ENCODE assay signal across 19 mouse cellular contexts in genomic region chr11:62266466-62267214, GRCm38 (mm10). TPM values are rescaled to one million over a fixed set of nuclear protein-coding genes. Genes with fewer than 3 reads are reported as not detected.
DNase-seq lines count a peak whose midpoint lies in the region; ATAC-seq lines count a peak whose summit lies in the region.
"Had no signal": no experiment of that assay in that cellular context is flagged by ENCODE, and none has a peak within 500 bp of the region (broad histone marks: within the 10 kb centered on the region; RNA-seq: fewer than 3 reads in every experiment).

No protein-coding gene starts in this region.

- no peak for ATAC-seq in heart, embryonic 13.5 days (ENCODE audit: extremely low read depth, insufficient number of reproducible peaks, low FRiP score, low TSS enrichment)
- ATAC-seq in neural tube, embryonic 14.5 days (ENCODE audit: low read depth): no peak
- ATAC-seq in neural tube, embryonic 15.5 days (ENCODE audit: low FRiP score): no peak
- ATAC-seq in hindbrain, embryonic 11.5 days (ENCODE audit: low FRiP score): no peak

- no peaks in the 10 kb centered on the region for H3K9me3 ChIP-seq in heart, embryonic 13.5 days
- H3K9me3 ChIP-seq in neural tube, embryonic 14.5 days (ENCODE audit: control insufficient read depth, low read length): no peaks in the 10 kb centered on the region
- no peaks in the 10 kb centered on the region for H3K9me3 ChIP-seq in neural tube, embryonic 15.5 days (replicated peaks)
- no peaks in the 10 kb centered on the region for H3K9me3 ChIP-seq in hindbrain, embryonic 11.5 days (ENCODE audit: control insufficient read depth, low read length)
- H3K9me3 ChIP-seq: limb, embryonic 12.5 days; liver, embryonic 13.5 days; lung, embryonic 15.5 days had no signal

- 0 out of 2 replicates have a peak overlapping the region, but pooled peaks have one; percentile 18 for H3K4me2 ChIP-seq in heart, embryonic 13.5 days
- no peak overlapping the region for H3K4me2 ChIP-seq in neural tube, embryonic 14.5 days (ENCODE audit: low read depth, low read length)
- no peak overlapping the region for H3K4me2 ChIP-seq in neural tube, embryonic 15.5 days
- H3K4me2 ChIP-seq in hindbrain, embryonic 11.5 days (replicated peaks; ENCODE audit: low read depth, low read length): no peak overlapping the region
- H3K4me2 ChIP-seq: limb, embryonic 12.5 days; liver, embryonic 13.5 days; lung, embryonic 15.5 days had no signal

- 43% methylated on average over 17 of the region's 17 CpGs for WGBS in heart, embryonic 13.5 days
- 55% methylated on average over 17 of the region's 17 CpGs for WGBS in neural tube, embryonic 14.5 days
- WGBS in neural tube, embryonic 15.5 days: 50% methylated on average over 17 of the region's 17 CpGs
- 46% methylated on average over 17 of the region's 17 CpGs for WGBS in hindbrain, embryonic 11.5 days

- no peak overlapping the region for H3K27ac ChIP-seq in heart, embryonic 13.5 days (replicated peaks)
- 0 out of 2 replicates have a peak overlapping the region, but pooled peaks have one; percentile 10 for H3K27ac ChIP-seq in neural tube, embryonic 14.5 days (ENCODE audit: low read depth, low read length)
- no peak overlapping the region for H3K27ac ChIP-seq in neural tube, embryonic 15.5 days (replicated peaks)
- no peak overlapping the region for H3K27ac ChIP-seq in hindbrain, embryonic 11.5 days (ENCODE audit: low read depth, low read length)
- H3K27ac ChIP-seq: limb, embryonic 12.5 days; liver, embryonic 13.5 days; lung, embryonic 15.5 days had no signal

- H3K36me3 ChIP-seq in heart, embryonic 13.5 days: no peaks in the 10 kb centered on the region
- no peaks in the 10 kb centered on the region for H3K36me3 ChIP-seq in neural tube, embryonic 14.5 days (ENCODE audit: control insufficient read depth, insufficient read depth, low read length)
- no peaks in the 10 kb centered on the region for H3K36me3 ChIP-seq in neural tube, embryonic 15.5 days
- no peaks in the 10 kb centered on the region for H3K36me3 ChIP-seq in hindbrain, embryonic 11.5 days (ENCODE audit: control insufficient read depth, insufficient read depth, low read length)
- H3K36me3 ChIP-seq: liver, embryonic 13.5 days; lung, embryonic 15.5 days had no signal

- H3K9ac ChIP-seq in heart, embryonic 13.5 days: no peak overlapping the region
- no peak overlapping the region for H3K9ac ChIP-seq in neural tube, embryonic 14.5 days (replicated peaks; ENCODE audit: low read depth, low read length)
- no peak overlapping the region for H3K9ac ChIP-seq in neural tube, embryonic 15.5 days (replicated peaks)
- H3K9ac ChIP-seq in hindbrain, embryonic 11.5 days (ENCODE audit: low read depth, low read length): no peak overlapping the region; the same call in 1 of the 2 replicates
- H3K9ac ChIP-seq: limb, embryonic 12.5 days; liver, embryonic 13.5 days; lung, embryonic 15.5 days had no signal

- DNase-seq in heart, postnatal 4 days: no peak
- peak; percentile 35 for DNase-seq in hindbrain, embryonic 11.5 days (ENCODE audit: low spot score)
- peak; percentile 57 for DNase-seq in retina, postnatal 1 day
- DNase-seq in c-Kit-positive CD71-positive TER-119-positive erythroid progenitor cells, embryonic 14.5 days (ENCODE audit: low spot score): no peak
- DNase-seq in adrenal gland, postnatal 36 days: no peak
- DNase-seq: cerebellum, adult 11 months; cerebellum, postnatal 25 days; gastrocnemius, postnatal 25 days; kidney, adult 18-20 months; kidney, postnatal 14 days; liver, embryonic 13.5 days; right cerebral cortex, adult 18-20 months; thymus, adult 2 months had no signal

- peaks cover 22% of the 10 kb centered on the region for H3K4me1 ChIP-seq in heart, embryonic 13.5 days
- H3K4me1 ChIP-seq in neural tube, embryonic 14.5 days (ENCODE audit: control insufficient read depth, insufficient read depth, low read length): no peaks in the 10 kb centered on the region
- peaks cover 17% of the 10 kb centered on the region; the same call in 1 of the 2 replicates for H3K4me1 ChIP-seq in neural tube, embryonic 15.5 days
- H3K4me1 ChIP-seq in hindbrain, embryonic 11.5 days (replicated peaks; ENCODE audit: control insufficient read depth, insufficient read depth, low read length): peaks cover 7% of the 10 kb centered on the region; the same call in 1 of the 2 replicates
- H3K4me1 ChIP-seq: liver, embryonic 13.5 days had no signal

- no peak overlapping the region for H3K4me3 ChIP-seq in heart, embryonic 13.5 days
- H3K4me3 ChIP-seq in neural tube, embryonic 14.5 days (ENCODE audit: low read depth, low read length): no peak overlapping the region
- H3K4me3 ChIP-seq in neural tube, embryonic 15.5 days (replicated peaks): no peak overlapping the region
- no peak overlapping the region for H3K4me3 ChIP-seq in hindbrain, embryonic 11.5 days (ENCODE audit: low read depth, low read length)
- H3K4me3 ChIP-seq: erythroblast, embryonic 14.5 days; limb, embryonic 12.5 days; liver, embryonic 13.5 days; lung, embryonic 15.5 days had no signal

- peaks cover 14% of the 10 kb centered on the region; the same call in 1 of the 2 replicates for H3K27me3 ChIP-seq in heart, embryonic 13.5 days (replicated peaks)
- H3K27me3 ChIP-seq in neural tube, embryonic 14.5 days (ENCODE audit: control insufficient read depth, insufficient read depth, low read length): no peaks in the 10 kb centered on the region
- H3K27me3 ChIP-seq in neural tube, embryonic 15.5 days (replicated peaks): no peaks in the 10 kb centered on the region
- H3K27me3 ChIP-seq in hindbrain, embryonic 11.5 days (ENCODE audit: control insufficient read depth, insufficient read depth, low read length): no peaks in the 10 kb centered on the region
- H3K27me3 ChIP-seq: limb, embryonic 12.5 days; liver, embryonic 13.5 days had no signal

RNA-seq across cellular contexts. Expression of gene Zswim7, which starts 14.5 kb away (rescaled TPM):
- polyA plus RNA-seq in heart, embryonic 13.5 days (2015; fragmentation: Nextera tagmentation; extraction: Ambion mirVana): 17.1 and 18.1 TPM in 2 replicates
- total RNA-seq in heart, postnatal 4 days (2021): 10 to 100 TPM; 11.6 to 13.1 TPM
- polyA plus RNA-seq in neural tube, embryonic 14.5 days (2014; fragmentation: Nextera tagmentation; extraction: Ambion mirVana): 21.0 and 22.0 TPM in 2 replicates
- 17.3 and 19.4 TPM in 2 replicates for polyA plus RNA-seq in neural tube, embryonic 15.5 days (2015; fragmentation: Nextera tagmentation; extraction: Ambion mirVana)
- polyA plus RNA-seq in hindbrain, embryonic 11.5 days (2014; fragmentation: Nextera tagmentation; extraction: Ambion mirVana): 19.2 and 19.9 TPM in 2 replicates
- total RNA-seq in adrenal gland, postnatal 36 days (2021): 10 to 100 TPM; 11.9 to 25.0 TPM

RNA-seq across cellular contexts. Expression of gene Ttc19, which starts 14.6 kb away (rescaled TPM):
- polyA plus RNA-seq in heart, embryonic 13.5 days (2015; fragmentation: Nextera tagmentation; extraction: Ambion mirVana): 16.6 and 17.6 TPM in 2 replicates
- total RNA-seq in heart, postnatal 4 days (2021): 10 to 100 TPM; 37.5 to 38.2 TPM
- polyA plus RNA-seq in neural tube, embryonic 14.5 days (2014; fragmentation: Nextera tagmentation; extraction: Ambion mirVana): 42.3 and 47.8 TPM in 2 replicates
- polyA plus RNA-seq in neural tube, embryonic 15.5 days (2015; fragmentation: Nextera tagmentation; extraction: Ambion mirVana): 43.8 and 50.6 TPM in 2 replicates
- polyA plus RNA-seq in hindbrain, embryonic 11.5 days (2014; fragmentation: Nextera tagmentation; extraction: Ambion mirVana): 16.7 and 21.0 TPM in 2 replicates
- 10 to 100 TPM; 28.2 to 31.3 TPM for total RNA-seq in adrenal gland, postnatal 36 days (2021)

RNA-seq across cellular contexts. Expression of gene Adora2b, which starts 17.9 kb away (rescaled TPM):
- polyA plus RNA-seq in heart, embryonic 13.5 days (2015; fragmentation: Nextera tagmentation; extraction: Ambion mirVana): 1.4 and 2.0 TPM in 2 replicates
- under 1 TPM; 0.41 to 0.91 TPM for total RNA-seq in heart, postnatal 4 days (2021)
- 3.8 and 5.4 TPM in 2 replicates for polyA plus RNA-seq in neural tube, embryonic 14.5 days (2014; fragmentation: Nextera tagmentation; extraction: Ambion mirVana)
- polyA plus RNA-seq in neural tube, embryonic 15.5 days (2015; fragmentation: Nextera tagmentation; extraction: Ambion mirVana): 7.1 and 7.5 TPM in 2 replicates
- 4.5 and 5.7 TPM in 2 replicates for polyA plus RNA-seq in hindbrain, embryonic 11.5 days (2014; fragmentation: Nextera tagmentation; extraction: Ambion mirVana)
- total RNA-seq in adrenal gland, postnatal 36 days (2021): under 1 TPM; 0.63 to 0.70 TPM

Comparison
In these comparisons a context has a peak if more than half of its experiments do, and no peak if none do; other contexts are left out.
1. DNase-seq: peak in hindbrain, embryonic 11.5 days (single experiment) and retina, postnatal 1 day (single experiment); none in heart, postnatal 4 days (single experiment), c-Kit-positive CD71-positive TER-119-positive erythroid progenitor cells, embryonic 14.5 days (single experiment) and adrenal gland, postnatal 36 days (0 of 2).